Mouse (Mus musculus): ENCODE results near the gene Slc11a2.

Gene Slc11a2

DNA sequence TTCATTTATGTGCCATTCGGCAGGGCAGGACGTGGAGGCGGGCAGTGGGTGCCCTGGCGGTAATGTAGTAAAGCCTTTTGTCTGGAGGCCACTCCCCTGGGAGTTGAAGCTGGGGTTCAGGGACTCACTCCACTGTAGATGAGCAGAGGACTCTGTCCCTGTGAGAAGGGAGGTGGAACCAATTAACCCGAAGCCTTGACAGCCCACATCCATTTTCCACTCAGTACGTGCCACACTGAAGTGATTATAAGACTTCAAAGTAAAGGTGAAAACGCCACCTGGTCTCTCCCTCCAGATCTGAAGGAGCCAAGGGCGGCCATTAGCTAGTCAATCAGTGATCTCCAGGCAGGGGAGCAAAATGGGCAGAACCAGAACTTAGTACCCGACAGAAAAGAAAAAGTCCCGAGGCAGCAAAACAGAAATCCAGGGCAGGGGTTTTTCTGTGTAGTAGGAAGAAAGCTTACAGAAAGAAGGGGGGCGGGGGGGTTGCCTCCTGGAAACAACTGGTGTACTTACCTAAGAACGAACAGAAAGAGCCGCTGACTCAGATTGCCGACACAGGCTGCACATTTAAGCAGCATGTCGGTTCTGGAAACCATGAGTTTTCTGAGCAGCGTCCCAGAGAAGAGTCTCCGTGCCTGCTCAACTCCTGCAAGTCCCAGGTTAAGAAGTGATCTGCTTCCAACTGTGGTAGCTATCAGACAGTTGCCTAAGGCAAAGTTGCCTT, at the start of gene Slc11a2:
Slc11a2 (minus strand) TSS at position 677 of the 727 bp plus-strand sequence.
- peak; percentile 30 for DNase-seq

- DNase-seq = no peak
These were observed 49.1 kb upstream of the Slc11a2 start for GRCm38 (mm10) chr15:100473926-100474503.

DNA sequence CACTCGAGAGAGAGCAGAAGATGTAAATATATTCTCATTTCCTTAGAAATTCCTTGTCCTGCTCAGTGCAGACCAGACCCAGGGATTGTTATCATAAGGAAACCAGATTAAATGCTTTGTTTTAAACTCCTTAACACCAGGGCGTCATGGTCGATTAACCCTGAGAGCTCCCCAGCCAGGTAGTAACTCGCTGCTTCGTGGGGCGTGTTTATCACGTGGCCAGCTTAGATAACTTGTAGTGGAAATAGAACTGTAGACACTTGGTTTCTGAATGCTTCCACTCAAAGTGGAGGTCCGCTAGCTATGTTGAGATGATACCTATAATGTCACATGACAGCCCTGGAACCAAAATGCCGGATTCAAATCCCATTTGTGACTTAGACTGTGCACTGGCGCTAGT, 45.2 kb upstream of the Slc11a2 start:
- DNase-seq = no peak

DNA sequence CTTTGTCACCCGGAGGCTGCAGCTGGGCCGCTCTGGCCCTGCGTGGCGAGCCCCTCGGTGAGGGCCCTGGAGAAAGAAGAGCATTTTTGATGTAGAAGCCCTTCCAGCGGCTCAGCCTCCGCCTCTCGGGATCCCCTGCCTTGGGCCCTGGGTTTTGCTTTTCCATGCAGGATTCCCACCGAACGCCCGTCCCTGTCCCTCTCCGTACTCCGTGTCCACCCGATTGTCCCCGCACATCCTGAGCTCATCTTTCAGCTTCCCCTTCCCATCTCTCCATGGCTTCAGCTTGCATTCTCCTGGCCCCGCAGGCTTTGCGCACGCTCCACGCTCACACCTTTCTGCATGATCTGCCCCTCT, 44.3 kb upstream of the Slc11a2 start:
- no peak for DNase-seq

GRCm38 (mm10) chr15:100468295-100469188, 43.7 kb upstream of the Slc11a2 start, which contains the start of gene Letmd1:
Gene Letmd1, plus strand, starts transcription at chr15:100469023.
- DNase-seq = peak; percentile 93

GRCm38 (mm10) chr15:100467738-100468137, 42.9 kb upstream of the Slc11a2 start:
- no peak for DNase-seq

DNA sequence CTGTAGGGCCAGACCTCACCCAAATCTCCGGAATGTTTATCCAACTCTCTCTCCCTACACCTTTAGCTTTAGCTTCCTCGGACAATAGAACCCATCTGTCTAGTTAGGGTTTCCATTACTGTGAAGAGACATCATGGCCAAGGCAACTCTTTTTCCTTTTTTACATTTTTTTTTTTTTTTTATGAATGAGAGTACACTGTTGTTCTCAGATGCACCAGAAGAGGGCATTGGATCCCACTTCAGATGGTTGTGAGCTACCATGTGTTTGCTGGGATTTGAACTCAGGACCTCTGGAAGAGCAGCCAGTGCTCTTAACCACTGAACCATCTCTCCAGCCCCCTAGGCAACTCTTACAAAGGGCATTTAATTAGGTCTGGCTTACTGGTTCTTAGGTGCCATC, 40.6 kb upstream of the Slc11a2 start:
- DNase-seq = no peak

GRCm38 (mm10) chr15:100463712-100464111, 38.8 kb upstream of the Slc11a2 start:
- peak; percentile 69 for DNase-seq

DNA sequence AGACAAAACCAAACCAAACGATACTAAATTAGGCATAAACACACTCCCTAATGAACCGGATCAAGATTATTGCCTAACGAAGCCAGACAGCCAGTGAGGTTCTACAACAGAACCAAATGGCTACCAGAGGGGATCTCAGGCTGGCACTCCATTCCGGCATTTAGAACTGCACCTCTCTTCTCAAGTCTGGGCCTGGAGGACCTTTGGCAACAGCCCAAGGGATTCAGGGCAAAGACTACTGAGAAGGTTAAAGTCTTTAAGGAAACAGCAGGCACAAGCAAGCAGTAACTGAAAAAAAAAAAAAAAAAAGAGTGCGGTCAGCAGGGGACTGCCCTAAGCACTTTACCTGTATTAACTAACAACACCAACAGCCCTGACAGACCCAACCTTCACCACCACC, 37.2 kb upstream of the Slc11a2 start:
- DNase-seq = peak; percentile 43

- no peak for DNase-seq
These were observed 36.8 kb upstream of the Slc11a2 start for GRCm38 (mm10) chr15:100461646-100462045.

- peak; percentile 60 for DNase-seq
These were observed 36.1 kb upstream of the Slc11a2 start for GRCm38 (mm10) chr15:100460942-100461341.

DNA sequence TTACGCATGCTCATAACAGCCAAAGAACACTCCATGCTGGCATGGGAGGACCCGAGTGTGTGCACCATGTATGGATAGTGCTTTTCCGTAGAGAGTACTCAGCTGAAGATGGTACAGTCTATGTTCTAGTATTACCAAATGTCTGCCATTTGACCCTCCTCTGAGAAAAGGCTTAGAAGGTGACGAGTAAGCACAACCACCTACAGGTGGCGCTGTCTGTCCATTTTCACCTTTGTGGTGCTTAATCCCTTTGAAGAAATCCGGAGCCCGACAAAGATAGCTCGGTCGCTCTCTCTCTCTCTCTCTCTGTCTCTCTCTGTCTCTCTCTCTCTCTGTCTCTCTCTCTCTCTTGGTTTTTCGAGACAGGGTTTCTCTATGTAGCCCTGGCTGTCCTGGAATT, 33.2 kb upstream of the Slc11a2 start:
- DNase-seq = peak; percentile 82

DNA sequence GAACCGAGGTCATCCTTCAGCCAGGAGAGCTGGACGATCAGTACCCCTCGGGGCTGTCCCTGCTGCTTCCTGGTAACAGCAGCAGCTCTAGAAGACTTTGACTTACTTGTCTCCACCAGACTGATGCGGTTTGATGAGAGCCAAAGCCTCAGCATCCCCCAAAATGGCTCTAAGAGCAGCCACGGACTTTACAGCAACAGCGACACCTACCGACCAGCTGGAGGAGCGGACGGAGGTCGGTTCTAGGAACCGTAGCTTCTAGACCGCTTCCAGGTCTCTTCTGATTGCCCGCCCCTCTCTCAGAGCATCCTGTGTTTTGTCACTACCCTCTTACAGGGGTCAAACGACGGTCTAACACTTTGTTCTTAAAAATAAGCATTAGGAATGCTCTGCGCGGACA, 32.5 kb upstream of the Slc11a2 start:
- peak; percentile 88 for DNase-seq

DNA sequence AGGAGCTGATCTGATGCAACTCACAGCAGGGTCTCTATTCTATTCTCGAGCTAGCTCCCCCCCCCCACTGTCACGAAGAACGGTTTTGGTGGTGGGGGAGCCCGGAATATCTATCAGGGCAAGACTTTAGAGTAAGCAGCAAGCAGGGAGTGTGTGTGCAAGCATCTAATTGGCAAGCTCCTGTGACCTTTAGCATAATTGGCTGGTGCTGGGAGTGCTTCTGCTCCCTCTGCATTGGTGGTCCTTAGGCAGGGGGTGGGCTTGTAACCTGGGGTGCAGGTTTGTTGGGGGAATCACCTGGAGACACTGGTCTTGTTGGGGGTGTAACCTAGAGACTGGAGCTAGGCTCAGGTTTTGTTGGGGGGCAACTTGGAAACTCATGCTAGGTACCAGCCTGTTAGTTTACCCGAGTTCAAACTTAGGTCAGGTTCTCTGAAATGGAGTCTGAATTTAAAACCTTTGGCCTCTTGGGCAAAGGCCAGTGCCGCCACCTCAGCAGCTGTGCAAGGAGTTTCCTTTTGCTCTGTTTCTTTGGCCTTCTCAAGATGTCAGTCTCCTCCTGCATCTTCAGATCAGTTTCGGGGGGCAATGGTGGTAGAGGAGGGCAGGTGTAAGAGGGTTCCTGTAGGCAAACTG, 31.6 kb upstream of the Slc11a2 start:
- no peak for DNase-seq

GRCm38 (mm10) chr15:100452486-100452885, 27.6 kb upstream of the Slc11a2 start:
- no peak for DNase-seq

- no peak for DNase-seq
These were observed 26.4 kb upstream of the Slc11a2 start for GRCm38 (mm10) chr15:100451245-100451644.

GRCm38 (mm10) chr15:100449495-100449894, 24.6 kb upstream of the Slc11a2 start:
- no peak for DNase-seq

GRCm38 (mm10) chr15:100448572-100448971, 23.7 kb upstream of the Slc11a2 start:
- no peak for DNase-seq

DNA sequence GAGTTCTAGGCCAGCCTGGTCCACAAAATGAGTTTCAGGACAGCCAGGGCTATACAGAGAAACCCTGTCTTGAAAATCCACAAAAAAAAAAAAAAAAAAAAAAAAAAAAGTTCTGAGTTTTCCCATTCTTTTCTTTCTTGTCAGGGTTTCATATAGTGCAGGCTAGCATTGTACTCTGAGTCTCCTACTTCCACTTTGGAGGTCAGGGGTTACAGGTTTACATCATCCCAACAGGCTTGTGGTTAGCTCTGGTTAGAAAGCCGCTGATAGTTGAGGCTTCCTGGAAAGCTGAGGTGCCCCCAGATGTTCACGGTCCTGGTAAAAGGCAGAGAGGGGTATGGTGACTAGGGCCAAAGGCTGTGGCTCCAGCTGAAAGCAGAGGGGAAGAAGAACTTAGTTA, 22.0 kb upstream of the Slc11a2 start:
- no peak for DNase-seq

DNA sequence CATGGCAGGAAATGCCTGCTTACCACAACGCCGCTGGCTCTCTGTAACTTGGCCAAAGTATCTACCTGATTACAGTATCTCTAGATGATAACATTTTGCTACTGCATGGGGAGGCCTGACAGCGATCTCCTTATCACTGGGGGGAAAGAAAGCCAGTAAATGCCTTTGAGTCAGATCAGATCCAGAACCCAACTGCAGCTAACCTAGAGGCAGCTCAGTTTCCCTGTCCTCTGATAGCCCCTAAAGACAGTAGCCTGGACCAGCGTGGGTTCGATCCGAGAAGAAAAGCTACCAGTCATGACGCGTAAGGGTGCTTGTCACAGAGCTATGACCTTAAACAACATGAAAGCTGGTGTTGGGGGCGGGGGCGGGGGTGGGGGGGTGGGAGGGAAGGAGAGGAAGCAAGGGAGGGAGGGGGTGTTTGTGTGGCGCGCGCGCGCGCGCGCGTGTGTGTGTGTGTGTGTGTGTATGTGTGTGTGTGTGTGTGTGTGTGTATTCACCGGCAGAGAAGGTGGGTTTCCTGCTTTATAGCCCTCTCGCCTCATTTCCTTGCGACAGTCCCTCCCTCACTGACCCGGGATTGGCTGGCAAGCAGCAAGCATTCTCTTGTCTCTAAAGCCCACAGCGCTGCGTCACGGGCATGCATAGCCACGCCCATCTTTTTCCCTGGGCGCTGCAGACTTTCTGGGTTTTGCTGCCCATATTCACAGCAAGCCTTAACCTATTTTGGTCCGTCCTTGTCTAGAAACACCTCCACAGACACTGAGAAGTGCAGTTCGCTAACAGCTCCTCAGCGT, 18.5 kb upstream of the Slc11a2 start:
- peak; percentile 96 for DNase-seq

- DNase-seq = no peak
These were observed 11.6 kb upstream of the Slc11a2 start for GRCm38 (mm10) chr15:100436518-100436917.

DNA sequence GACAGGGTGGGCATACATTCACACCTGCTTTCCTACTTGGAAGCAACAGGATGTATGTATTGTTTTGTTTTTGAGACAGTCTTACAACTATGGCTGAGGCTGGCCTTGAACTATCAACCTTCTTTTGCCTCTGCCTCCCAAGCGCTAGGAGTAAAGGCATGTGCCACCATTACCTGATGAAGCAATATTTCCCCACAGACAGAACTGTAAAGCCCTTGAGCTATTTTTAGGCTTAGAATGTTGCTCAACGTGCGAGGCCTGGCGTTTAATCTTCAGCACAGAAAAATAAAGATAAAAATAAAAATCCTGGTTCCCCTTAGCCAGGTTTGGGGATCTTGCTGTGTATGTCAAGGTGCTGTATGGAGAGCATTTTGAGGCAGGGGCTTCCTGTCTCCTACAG, 11.2 kb upstream of the Slc11a2 start:
- no peak for DNase-seq

All from retina, postnatal 1 day (tissue).